8 mouse cellular contexts compared by ENCODE assay signal in genomic region chr10:45485761-45486602, GRCm38 (mm10). TPM values are rescaled to one million over a fixed set of nuclear protein-coding genes. Genes with fewer than 3 reads are reported as not detected.
A peak's percentile ranks its signal among the peaks of the same experiment; 100 is the strongest.
DNase-seq lines count a peak whose midpoint lies in the region; ATAC-seq and TF ChIP-seq lines count a peak whose summit lies in the region.

Gene Lin28b (minus strand): TSS chr10:45486395.

- H3K36me3 ChIP-seq in spleen, adult 2 months (ENCODE audit: control insufficient read depth, insufficient read depth, low read length) = no peaks in the 10 kb centered on the region
- no peaks in the 10 kb centered on the region for H3K36me3 ChIP-seq in heart, embryonic 12.5 days
- H3K36me3 ChIP-seq in liver, embryonic 15.5 days (replicated peaks) = no peaks in the 10 kb centered on the region

- peak within 1 kb of the TSS; percentile 53 for H3K4me3 ChIP-seq in spleen, adult 2 months (ENCODE audit: extremely low read depth, insufficient read depth, insufficient read length)
- peak within 1 kb of the TSS; percentile 73 for H3K4me3 ChIP-seq in cortical plate, adult 2 months (ENCODE audit: insufficient read depth, low read length)
- peak within 1 kb of the TSS; percentile 92 for H3K4me3 ChIP-seq in heart, embryonic 12.5 days
- peak within 1 kb of the TSS; percentile 79 for H3K4me3 ChIP-seq in liver, embryonic 15.5 days (replicated peaks)
- H3K4me3 ChIP-seq in olfactory bulb, adult 2 months (ENCODE audit: insufficient read depth, low read depth, low read length) = peak within 1 kb of the TSS; percentile 48

- 2% methylated on average over 126 of the region's 139 CpGs for WGBS in spleen, adult 2 months
- WGBS in heart, embryonic 12.5 days = 1% methylated on average over 123 of the region's 139 CpGs
- under 1% methylated on average over 119 of the region's 139 CpGs for WGBS in liver, embryonic 15.5 days (ENCODE audit: insufficient replicate concordance)
- under 1% methylated on average over 133 of the region's 139 CpGs for WGBS in olfactory bulb, adult 2 months

- TF ChIP-seq CTCF in spleen, adult 2 months (IDR thresholded peaks at IDR 0.05; ENCODE audit: extremely low read depth, insufficient read depth, insufficient read length, insufficient replicate concordance) = no peak
- no peak for TF ChIP-seq CTCF in cortical plate, adult 2 months (IDR thresholded peaks at IDR 0.05; ENCODE audit: extremely low read depth, insufficient read depth, low read length)
- no peak for TF ChIP-seq CTCF in olfactory bulb, adult 2 months (IDR thresholded peaks at IDR 0.05; ENCODE audit: insufficient read depth, low read depth, low read length)

- peak; percentile 91 for ATAC-seq in heart, embryonic 12.5 days (ENCODE audit: insufficient number of reproducible peaks, low FRiP score)
- peak; percentile 87 for ATAC-seq in liver, embryonic 15.5 days (ENCODE audit: insufficient read depth)

- H3K27ac ChIP-seq in spleen, adult 2 months (ENCODE audit: insufficient read depth, low read length) = no peak within 1 kb of the TSS
- H3K27ac ChIP-seq in cortical plate, adult 2 months (ENCODE audit: insufficient read depth, low read length) = no peak within 1 kb of the TSS
- no peak within 1 kb of the TSS for H3K27ac ChIP-seq in heart, embryonic 12.5 days (ENCODE audit: poor library complexity, severe bottlenecking)
- peak within 1 kb of the TSS; percentile 62 for H3K27ac ChIP-seq in liver, embryonic 15.5 days (replicated peaks)
- H3K27ac ChIP-seq in olfactory bulb, adult 2 months (ENCODE audit: insufficient read depth, low read depth, low read length) = no peak within 1 kb of the TSS

- peaks cover 10% of the 10 kb centered on the region; the same call in 1 of the 2 replicates for H3K4me1 ChIP-seq in spleen, adult 2 months (ENCODE audit: control insufficient read depth, insufficient read depth, insufficient read length)
- H3K4me1 ChIP-seq in cortical plate, adult 2 months (ENCODE audit: control insufficient read depth, insufficient read depth, low read length) = no peaks in the 10 kb centered on the region
- no peaks in the 10 kb centered on the region for H3K4me1 ChIP-seq in heart, embryonic 12.5 days (replicated peaks)
- peaks cover 14% of the 10 kb centered on the region for H3K4me1 ChIP-seq in liver, embryonic 15.5 days (replicated peaks)
- peaks cover 7% of the 10 kb centered on the region for H3K4me1 ChIP-seq in olfactory bulb, adult 2 months (ENCODE audit: control insufficient read depth, insufficient read depth, low read length)

- H3K27me3 ChIP-seq in spleen, adult 2 months (ENCODE audit: control insufficient read depth, insufficient read depth, low read length) = peaks cover 14% of the 10 kb centered on the region
- H3K27me3 ChIP-seq in heart, embryonic 12.5 days (replicated peaks) = 0 out of 2 replicates have a peak, but pooled peaks cover 6% of the 10 kb centered on the region
- H3K27me3 ChIP-seq in liver, embryonic 15.5 days = peaks cover 34% of the 10 kb centered on the region

- no peak for TF ChIP-seq POLR2A in spleen, adult 2 months (IDR thresholded peaks at IDR 0.05; ENCODE audit: low read depth, low read length)
- TF ChIP-seq POLR2A in cortical plate, adult 2 months (IDR thresholded peaks at IDR 0.05; ENCODE audit: extremely low read depth, insufficient read depth, low read length) = 0 out of 2 replicates have a peak, but pooled peaks have one; percentile 9
- TF ChIP-seq POLR2A in olfactory bulb, adult 2 months (IDR thresholded peaks at IDR 0.05; ENCODE audit: insufficient read depth, low read depth, low read length) = no peak

- no peaks in the 10 kb centered on the region for H3K9me3 ChIP-seq in heart, embryonic 12.5 days (replicated peaks)
- no peaks in the 10 kb centered on the region for H3K9me3 ChIP-seq in liver, embryonic 15.5 days (replicated peaks)

- H3K4me2 ChIP-seq in heart, embryonic 12.5 days = peak within 1 kb of the TSS; percentile 99
- peak within 1 kb of the TSS; percentile 99 for H3K4me2 ChIP-seq in liver, embryonic 15.5 days

- no peak for DNase-seq in spleen, adult 2 months (ENCODE audit: low read depth in 1 of 2, low spot score in 2 of 2)
- no peak for DNase-seq in spleen, adult 12 weeks (ENCODE audit: low spot score)
- DNase-seq in kidney, postnatal 36 days = peak; percentile 7 to 47
- peak; percentile 9 for DNase-seq in urinary bladder, postnatal 25 days (ENCODE audit: low spot score)

- H3K9ac ChIP-seq in heart, embryonic 12.5 days = peak within 1 kb of the TSS; percentile 72
- H3K9ac ChIP-seq in liver, embryonic 15.5 days = peak within 1 kb of the TSS; percentile 69

RNA-seq across cellular contexts. Expression of gene Lin28b, which starts in this region (rescaled TPM):
- polyA plus RNA-seq in spleen, adult 2 months (2012; rRNA removed) = not detected in 2 replicates
- polyA plus RNA-seq in cortical plate, adult 2 months (2012; rRNA removed) = 2.6 and 3.6 TPM in 2 replicates
- polyA plus RNA-seq in heart, embryonic 12.5 days (2016; fragmentation: Nextera tagmentation; extraction: Ambion mirVana) = 4.9 and 6.0 TPM in 2 replicates
- 5.3 and 6.0 TPM in 2 replicates for polyA plus RNA-seq in liver, embryonic 15.5 days (2015; fragmentation: Nextera tagmentation; extraction: Ambion mirVana)
- polyA plus RNA-seq in olfactory bulb, adult 2 months (2012; ENCODE audit: insufficient read depth, insufficient read length, low replicate concordance, missing spikeins) = not detected in 2 replicates

Comparison
In these comparisons a context has a peak if more than half of its experiments do, and no peak if none do; other contexts are left out.
1. DNase-seq: peak in kidney, postnatal 36 days (2 of 2) and urinary bladder, postnatal 25 days (single experiment); none in spleen, adult 2 months (0 of 2) and spleen, adult 12 weeks (single experiment).
2. Peak in every context shown above with its lines, with median percentiles within 50 percentile points of each other: H3K4me3 ChIP-seq.